Mouse (Mus musculus): ENCODE results near the gene Sfrp2. TPM values are rescaled to one million over a fixed set of nuclear protein-coding genes. Genes with fewer than 3 reads are reported as not detected.

Sfrp2 gene
- polyA plus RNA-seq, 1 experiment = 0.67 TPM

DNA sequence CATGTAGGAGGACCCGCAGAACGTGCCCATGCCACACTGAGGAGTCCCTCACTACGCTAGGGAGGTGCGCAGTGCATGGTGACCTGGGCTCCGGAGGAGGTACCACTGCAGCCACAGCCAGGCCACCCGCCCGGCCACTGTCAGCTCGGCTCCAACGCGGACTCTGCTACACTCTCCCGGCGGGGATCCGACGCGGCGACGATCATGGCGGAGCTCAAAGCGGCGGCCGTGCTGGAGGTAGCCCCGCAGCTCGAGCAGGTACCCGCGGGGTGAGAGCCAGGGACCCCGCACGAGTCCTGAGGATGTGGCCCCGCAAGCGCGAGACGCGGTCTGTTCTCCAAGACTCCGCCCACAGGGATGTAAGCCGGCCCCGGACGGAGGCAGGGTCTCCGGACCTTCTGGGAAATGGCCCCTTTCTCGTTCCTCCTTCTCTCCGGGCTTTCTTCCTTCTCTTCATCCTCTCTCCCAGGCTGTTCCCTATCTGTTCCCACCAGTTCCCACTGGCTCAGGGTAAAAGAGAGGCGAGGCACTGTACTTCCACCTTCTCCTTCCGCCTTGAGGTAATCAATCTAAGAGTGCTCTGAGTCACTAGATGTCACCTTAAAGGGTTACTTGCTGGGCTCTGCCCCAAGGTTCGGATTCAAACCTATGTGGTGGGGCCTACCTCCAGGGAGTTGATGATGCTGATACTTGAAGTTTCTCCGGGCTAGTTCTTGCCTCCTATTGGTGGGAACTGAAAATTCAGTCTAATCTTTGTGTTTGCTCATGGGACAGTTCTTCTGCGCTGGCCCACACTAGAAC, 23.7 kb downstream of the Sfrp2 start:
- no peak overlapping the region for H3K27ac ChIP-seq (ENCODE audit: control insufficient read depth, insufficient read depth, low read depth, low read length)
- TF ChIP-seq CTCF (IDR thresholded peaks at IDR 0.05; ENCODE audit: control insufficient read depth, insufficient read depth, insufficient replicate concordance, low read depth, low read length) = no peak
- no peak for TF ChIP-seq POLR2A (IDR thresholded peaks at IDR 0.05; ENCODE audit: control insufficient read depth, low read depth, low read length)

DNA sequence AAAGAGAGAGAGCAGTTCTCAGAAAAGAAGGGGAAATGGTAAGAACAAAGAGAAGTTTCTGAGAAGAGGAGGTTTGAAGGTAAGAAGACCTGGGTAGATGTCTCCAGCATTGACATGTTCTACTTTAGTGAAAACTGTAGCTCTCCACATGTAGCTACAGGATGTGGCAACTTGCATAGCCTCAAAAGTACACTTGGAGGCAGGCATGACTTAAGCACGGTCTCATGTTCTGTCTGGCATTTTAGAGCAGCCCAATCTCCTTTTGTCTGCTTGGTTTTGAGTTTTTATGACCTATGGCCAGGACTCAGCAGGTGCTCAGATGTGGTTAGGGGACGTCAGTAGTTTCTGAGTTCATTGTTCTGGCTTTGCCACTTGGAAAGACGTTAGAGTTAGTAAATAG, 25.3 kb downstream of the Sfrp2 start:
- Histone ChIP-seq H3K27me3 (ENCODE audit: control insufficient read depth, insufficient read depth, low read length) (no peaks in the 10 kb centered on the region), H3K4me1 (ENCODE audit: control insufficient read depth, insufficient read depth, low read length) (peaks cover 14% of the 10 kb centered on the region), H3K4me3 (ENCODE audit: control insufficient read depth, low read depth, low read length) (no peak overlapping the region), H3K36me3 (ENCODE audit: control insufficient read depth, insufficient read depth, low read length) (no peaks in the 10 kb centered on the region), H3K27ac (ENCODE audit: control insufficient read depth, insufficient read depth, low read depth, low read length) (no peak overlapping the region)
- TF ChIP-seq CTCF (IDR thresholded peaks at IDR 0.05; ENCODE audit: control insufficient read depth, insufficient read depth, insufficient replicate concordance, low read depth, low read length) (no peak), POLR2A (IDR thresholded peaks at IDR 0.05; ENCODE audit: control insufficient read depth, low read depth, low read length) (no peak)

More for the DNA sequence above, 23.7 kb downstream of the Sfrp2 start:
- Histone ChIP-seq H3K4me1 (ENCODE audit: control insufficient read depth, insufficient read depth, low read length) (peaks cover 14% of the 10 kb centered on the region), H3K27me3 (ENCODE audit: control insufficient read depth, insufficient read depth, low read length) (no peaks in the 10 kb centered on the region), H3K4me3 (ENCODE audit: control insufficient read depth, low read depth, low read length) (peak overlapping the region; percentile 71), H3K36me3 (ENCODE audit: control insufficient read depth, insufficient read depth, low read length) (no peaks in the 10 kb centered on the region)

DNA sequence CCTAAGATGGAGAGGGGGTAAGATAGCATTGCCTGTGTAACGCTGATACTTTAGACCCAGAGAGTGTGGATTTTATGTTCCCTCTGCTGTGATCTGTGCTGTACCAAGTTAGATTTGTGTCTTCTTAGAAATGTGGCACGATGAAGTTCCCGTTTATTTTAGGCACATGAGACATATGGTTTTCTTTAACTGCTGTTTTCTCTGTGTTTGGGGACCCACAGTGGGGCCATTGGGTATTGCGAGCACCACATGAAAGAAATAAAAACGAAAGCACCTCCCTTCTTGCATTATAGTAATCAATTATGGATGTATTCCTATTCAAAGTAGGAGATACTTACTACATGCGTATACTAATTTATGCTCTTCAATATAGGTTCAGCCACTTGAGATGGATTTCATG, 31.0 kb downstream of the Sfrp2 start:
- no peaks in the 10 kb centered on the region; the same call in 1 of the 2 replicates for H3K4me1 ChIP-seq (ENCODE audit: control insufficient read depth, insufficient read depth, low read length)
- H3K27me3 ChIP-seq (ENCODE audit: control insufficient read depth, insufficient read depth, low read length) = no peaks in the 10 kb centered on the region
- H3K36me3 ChIP-seq (ENCODE audit: control insufficient read depth, insufficient read depth, low read length) = no peaks in the 10 kb centered on the region
- TF ChIP-seq POLR2A (IDR thresholded peaks at IDR 0.05; ENCODE audit: control insufficient read depth, low read depth, low read length) (no peak), CTCF (IDR thresholded peaks at IDR 0.05; ENCODE audit: control insufficient read depth, insufficient read depth, insufficient replicate concordance, low read depth, low read length) (no peak)
- no peak overlapping the region for H3K4me3 ChIP-seq (ENCODE audit: control insufficient read depth, low read depth, low read length)
- no peak overlapping the region for H3K27ac ChIP-seq (ENCODE audit: control insufficient read depth, insufficient read depth, low read depth, low read length)

- no peak overlapping the region for H3K27ac ChIP-seq (ENCODE audit: control insufficient read depth, insufficient read depth, low read depth, low read length)
Measured at GRCm38 (mm10) chr3:83797828-83798227, 31.7 kb downstream of the Sfrp2 start.

GRCm38 (mm10) chr3:83799486-83799885, 33.4 kb downstream of the Sfrp2 start:
- Histone ChIP-seq H3K27me3 (ENCODE audit: control insufficient read depth, insufficient read depth, low read length) (no peaks in the 10 kb centered on the region), H3K4me1 (ENCODE audit: control insufficient read depth, insufficient read depth, low read length) (no peaks in the 10 kb centered on the region; the same call in 1 of the 2 replicates), H3K36me3 (ENCODE audit: control insufficient read depth, insufficient read depth, low read length) (no peaks in the 10 kb centered on the region), H3K27ac (ENCODE audit: control insufficient read depth, insufficient read depth, low read depth, low read length) (no peak overlapping the region), H3K4me3 (ENCODE audit: control insufficient read depth, low read depth, low read length) (no peak overlapping the region)
- TF ChIP-seq POLR2A (IDR thresholded peaks at IDR 0.05; ENCODE audit: control insufficient read depth, low read depth, low read length) (no peak), CTCF (IDR thresholded peaks at IDR 0.05; ENCODE audit: control insufficient read depth, insufficient read depth, insufficient replicate concordance, low read depth, low read length) (no peak)

More at GRCm38 (mm10) chr3:83797828-83798227, 31.7 kb downstream of the Sfrp2 start:
- Histone ChIP-seq H3K4me3 (ENCODE audit: control insufficient read depth, low read depth, low read length) (no peak overlapping the region), H3K36me3 (ENCODE audit: control insufficient read depth, insufficient read depth, low read length) (no peaks in the 10 kb centered on the region), H3K27me3 (ENCODE audit: control insufficient read depth, insufficient read depth, low read length) (no peaks in the 10 kb centered on the region), H3K4me1 (ENCODE audit: control insufficient read depth, insufficient read depth, low read length) (no peaks in the 10 kb centered on the region; the same call in 1 of the 2 replicates)
- TF ChIP-seq POLR2A (IDR thresholded peaks at IDR 0.05; ENCODE audit: control insufficient read depth, low read depth, low read length) = no peak
- TF ChIP-seq CTCF (IDR thresholded peaks at IDR 0.05; ENCODE audit: control insufficient read depth, insufficient read depth, insufficient replicate concordance, low read depth, low read length) = peak; percentile 53; the same call in 1 of the 2 replicates

DNA sequence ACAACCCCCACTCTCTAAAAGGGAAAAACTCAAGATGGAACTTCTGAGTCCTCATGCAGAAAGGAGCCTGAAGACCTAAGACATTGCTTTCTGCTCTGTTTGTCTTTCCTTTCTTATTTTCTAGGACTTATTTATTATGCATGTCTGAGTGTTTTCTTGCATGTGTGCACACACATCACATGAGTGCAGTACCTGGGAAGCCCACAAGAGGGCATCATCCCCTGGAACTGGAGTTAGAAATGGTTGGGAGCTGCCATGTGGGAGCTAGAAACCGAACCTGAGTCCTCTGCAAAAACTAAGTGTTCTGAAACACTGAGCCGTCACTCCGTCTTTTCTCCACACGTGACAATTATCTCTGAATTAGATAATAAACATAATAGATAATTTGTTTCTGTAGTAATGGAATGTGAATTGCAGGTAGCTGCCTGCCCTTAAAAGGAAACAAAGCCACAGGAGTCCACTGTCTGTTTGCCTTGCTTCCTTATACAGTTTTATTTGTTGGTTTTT, 35.6 kb downstream of the Sfrp2 start:
- Histone ChIP-seq H3K4me3 (ENCODE audit: control insufficient read depth, low read depth, low read length) (no peak overlapping the region), H3K27ac (ENCODE audit: control insufficient read depth, insufficient read depth, low read depth, low read length) (no peak overlapping the region), H3K27me3 (ENCODE audit: control insufficient read depth, insufficient read depth, low read length) (no peaks in the 10 kb centered on the region), H3K4me1 (ENCODE audit: control insufficient read depth, insufficient read depth, low read length) (no peaks in the 10 kb centered on the region; the same call in 1 of the 2 replicates), H3K36me3 (ENCODE audit: control insufficient read depth, insufficient read depth, low read length) (no peaks in the 10 kb centered on the region)
- TF ChIP-seq CTCF (IDR thresholded peaks at IDR 0.05; ENCODE audit: control insufficient read depth, insufficient read depth, insufficient replicate concordance, low read depth, low read length) = peak; percentile 50; the same call in 1 of the 2 replicates
- TF ChIP-seq POLR2A (IDR thresholded peaks at IDR 0.05; ENCODE audit: control insufficient read depth, low read depth, low read length) = no peak

- no peak overlapping the region for H3K27ac ChIP-seq (ENCODE audit: control insufficient read depth, insufficient read depth, low read depth, low read length)
- H3K4me3 ChIP-seq (ENCODE audit: control insufficient read depth, low read depth, low read length) = no peak overlapping the region
- H3K27me3 ChIP-seq (ENCODE audit: control insufficient read depth, insufficient read depth, low read length) = no peaks in the 10 kb centered on the region
- no peaks in the 10 kb centered on the region for H3K36me3 ChIP-seq (ENCODE audit: control insufficient read depth, insufficient read depth, low read length)
- H3K4me1 ChIP-seq (ENCODE audit: control insufficient read depth, insufficient read depth, low read length) = no peaks in the 10 kb centered on the region
- TF ChIP-seq POLR2A (IDR thresholded peaks at IDR 0.05; ENCODE audit: control insufficient read depth, low read depth, low read length) = no peak
- TF ChIP-seq CTCF (IDR thresholded peaks at IDR 0.05; ENCODE audit: control insufficient read depth, insufficient read depth, insufficient replicate concordance, low read depth, low read length) = no peak
Measured at GRCm38 (mm10) chr3:83808483-83808882, 42.4 kb downstream of the Sfrp2 start.

Data from testis, adult 2 months (tissue).